Mouse (Mus musculus) liver, postnatal 0 days (tissue): ENCODE data around the gene Snta1. TPM values are rescaled to one million over a fixed set of nuclear protein-coding genes. Genes with fewer than 3 reads are reported as not detected.

Experiments
- ATAC-seq: fragments of 200-750 bp; cut with Nextera tagmentation; 2 replicates; pipeline ENCODE4 v1.8.0; 2017; ENCODE audit warnings: mild to moderate bottlenecking, moderate library complexity
- DNase-seq: peaks from one replicate; pipeline ENCODE4 v3.0.0-alpha.2; 2016
- H3K27ac ChIP-seq: fragments of 300-500 bp; sonication (generic); 2 replicates; pipeline ENCODE4 v1.5.1; 2014; ENCODE audit warnings: antibody characterized with exemption, moderate library complexity, mild to moderate bottlenecking, low read depth
- H3K27me3 ChIP-seq: fragments of 300-500 bp; sonication (generic); 2 replicates; pipeline ENCODE4 v1.6.1; 2014; ENCODE audit warnings: low read length, control low read depth, mixed read lengths; ENCODE audit not compliant: insufficient read depth
- H3K36me3 ChIP-seq: fragments of 300-500 bp; sonication (generic); replicated peaks from 2 replicates; pipeline ENCODE4 v1.6.1; 2014; ENCODE audit warnings: mild to moderate bottlenecking, control low read depth, low read length, moderate library complexity, mixed read lengths; ENCODE audit not compliant: insufficient read depth
- H3K4me1 ChIP-seq: fragments of 300-500 bp; sonication (generic); 2 replicates; pipeline ENCODE4 v1.6.1; 2014; ENCODE audit warnings: antibody characterized with exemption, mild to moderate bottlenecking, control low read depth; ENCODE audit not compliant: insufficient read depth
- H3K4me2 ChIP-seq: fragments of 300-500 bp; sonication (generic); 2 replicates; pipeline ENCODE4 v1.6.1; 2014; ENCODE audit warnings: low read depth, mild to moderate bottlenecking, low read length, moderate library complexity, mixed read lengths
- H3K4me3 ChIP-seq: fragments of 300-500 bp; sonication (generic); 2 replicates; pipeline ENCODE4 v1.5.1; 2014; ENCODE audit warnings: low read depth, low read length
- H3K9ac ChIP-seq: fragments of 300-500 bp; sonication (generic); replicated peaks from 2 replicates; pipeline ENCODE4 v1.6.1; 2014; ENCODE audit warnings: mild to moderate bottlenecking, moderate library complexity
- H3K9me3 ChIP-seq: fragments of 300-500 bp; sonication (generic); 2 replicates; pipeline ENCODE4 v1.6.1; 2016; ENCODE audit warnings: mild to moderate bottlenecking, control low read depth, low read length, mixed read lengths
- CTCF ChIP-seq: sonication (generic); IDR thresholded peaks from 2 replicates; pipeline ENCODE4 v1.5.1; 2016; ENCODE audit warnings: antibody characterized with exemption, low read depth
- EP300 ChIP-seq: IDR thresholded peaks from 2 replicates; pipeline ENCODE4 v1.6.1; 2016; ENCODE audit warnings: antibody characterized with exemption, low read depth, mild to moderate bottlenecking
- WGBS: fragments of 180-500 bp; shearing (Covaris S2); extraction: QIAGEN DNeasy Blood & Tissue Kit; methylation state at CpG from one replicate; pipeline ENCODE4 v1.1.7; 2014; ENCODE audit not compliant: insufficient replicate concordance; 5-methylcytosine and 5-hydroxymethylcytosine counted together
- polyA plus RNA-seq: library from polyadenylated mRNA; unstranded; fragments of >200 nt; fragmentation: Nextera tagmentation; extraction: Ambion mirVana; gene quantifications from 2 replicates; pipeline ENCODE4 v1.2.1, GENCODE M21; 2015

Gene Snta1
- polyA plus RNA-seq, 1 experiment from 2014 or later, result 4.7 TPM

DNA sequence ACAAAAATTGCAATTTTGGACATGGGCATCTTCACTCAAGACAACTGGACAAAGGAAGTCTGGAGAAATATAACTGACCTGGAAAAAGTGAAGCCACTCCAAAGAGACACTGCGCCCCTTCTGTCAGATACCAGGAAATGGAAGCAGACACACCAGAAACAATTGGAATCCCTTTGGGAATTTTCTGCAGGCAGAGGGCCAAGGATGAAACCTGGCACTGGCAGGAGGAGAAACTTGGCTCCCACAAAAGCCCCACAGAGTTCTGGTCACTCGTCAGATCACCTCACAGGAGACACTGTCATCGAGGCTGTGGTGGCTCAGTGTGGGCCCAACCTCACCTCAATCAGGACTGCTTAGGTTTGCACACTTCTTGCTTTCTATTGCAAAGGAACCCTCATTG, 13.3 kb downstream of the Snta1 start:
- TF ChIP-seq EP300, result no peak
- no peak for TF ChIP-seq CTCF
- H3K36me3 ChIP-seq, result no peaks in the 10 kb centered on the region
- no peak overlapping the region for H3K4me3 ChIP-seq
- no peak overlapping the region for H3K4me2 ChIP-seq
- ATAC-seq, result no peak
- H3K27ac ChIP-seq, result no peak overlapping the region
- 71% methylated on average over 3 of the region's 3 CpGs for WGBS
- no peak overlapping the region for H3K9ac ChIP-seq
- H3K9me3 ChIP-seq, result no peaks in the 10 kb centered on the region
- peaks cover 6% of the 10 kb centered on the region for H3K4me1 ChIP-seq
- no peaks in the 10 kb centered on the region for H3K27me3 ChIP-seq
- no peak for DNase-seq

DNA sequence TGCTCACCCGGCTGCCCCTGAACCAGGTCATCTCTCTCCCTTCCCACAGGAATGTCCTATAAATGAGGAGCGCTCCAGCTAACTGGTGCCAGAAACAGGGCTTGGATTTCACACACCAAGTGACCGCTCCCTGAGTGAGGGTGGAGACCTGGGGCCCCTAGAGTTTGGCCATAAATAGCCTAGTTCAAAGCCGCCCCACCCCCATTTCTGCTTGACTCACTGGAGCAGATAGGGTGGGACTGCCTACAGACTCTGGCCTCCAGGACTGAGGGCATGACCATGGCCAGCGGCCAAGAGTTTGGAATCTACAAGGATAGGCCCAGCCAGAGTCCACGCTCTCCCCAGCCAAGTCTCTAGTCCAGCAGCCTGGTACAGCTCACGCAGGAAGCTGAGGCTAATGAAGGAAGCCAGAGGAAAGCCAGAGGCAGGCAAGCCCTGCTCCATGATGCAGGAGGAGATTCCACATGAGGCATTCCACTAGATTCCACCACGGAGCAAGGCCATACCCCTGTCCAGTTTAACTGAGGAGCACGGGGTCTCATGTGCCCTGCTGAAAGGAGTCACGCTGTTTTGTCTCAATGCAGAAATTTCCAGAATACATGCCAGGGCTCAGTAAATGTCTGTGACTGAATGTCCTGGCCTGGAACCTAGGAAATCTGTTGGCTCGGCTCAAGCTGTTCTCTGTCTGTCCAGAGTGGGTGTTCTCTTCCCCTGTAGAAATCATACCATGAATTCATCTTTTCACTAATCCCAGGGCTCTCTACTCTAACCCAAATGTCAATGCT, 17.5 kb downstream of the Snta1 start:
- ATAC-seq (peak; percentile 96), DNase-seq (peak; percentile 84)
- TF ChIP-seq EP300, result peak; percentile 28; the same call in 1 of the 2 replicates
- TF ChIP-seq CTCF, result no peak
- Histone ChIP-seq H3K9ac (no peak overlapping the region), H3K4me3 (no peak overlapping the region), H3K4me2 (no peak overlapping the region), H3K9me3 (no peaks in the 10 kb centered on the region), H3K27me3 (no peaks in the 10 kb centered on the region), H3K27ac (peak overlapping the region; percentile 78), H3K36me3 (no peaks in the 10 kb centered on the region), H3K4me1 (peaks cover 6% of the 10 kb centered on the region)
- 61% methylated on average over 11 of the region's 11 CpGs for WGBS

DNA sequence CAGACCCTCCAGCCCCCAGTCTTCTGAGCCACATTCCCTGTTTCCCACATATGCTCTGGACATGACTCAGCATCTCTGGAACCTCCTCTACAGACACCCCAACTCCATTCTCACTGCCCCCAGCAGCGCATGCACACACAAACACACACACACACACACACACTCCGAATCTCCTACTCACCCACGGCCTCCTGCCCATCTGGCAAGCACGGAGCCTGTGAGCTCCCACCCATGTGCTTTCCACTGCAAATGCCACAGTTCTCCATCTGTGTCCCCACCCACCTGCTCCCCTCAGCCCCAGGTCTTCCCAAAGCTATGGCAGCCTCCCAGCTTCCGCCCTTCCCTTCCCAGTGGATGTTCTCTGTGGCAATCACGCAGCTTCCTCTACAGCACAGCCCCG, 28.8 kb downstream of the Snta1 start:
- no peak overlapping the region for H3K27ac ChIP-seq
- no peak overlapping the region for H3K4me3 ChIP-seq
- H3K27me3 ChIP-seq, result no peaks in the 10 kb centered on the region
- WGBS, result 86% methylated on average over 7 of the region's 7 CpGs
- TF ChIP-seq EP300 (no peak), CTCF (no peak)
- DNase-seq (no peak), ATAC-seq (no peak)
- H3K9me3 ChIP-seq, result no peaks in the 10 kb centered on the region
- no peaks in the 10 kb centered on the region for H3K4me1 ChIP-seq
- no peak overlapping the region for H3K9ac ChIP-seq
- H3K36me3 ChIP-seq, result no peaks in the 10 kb centered on the region
- H3K4me2 ChIP-seq, result no peak overlapping the region

DNA sequence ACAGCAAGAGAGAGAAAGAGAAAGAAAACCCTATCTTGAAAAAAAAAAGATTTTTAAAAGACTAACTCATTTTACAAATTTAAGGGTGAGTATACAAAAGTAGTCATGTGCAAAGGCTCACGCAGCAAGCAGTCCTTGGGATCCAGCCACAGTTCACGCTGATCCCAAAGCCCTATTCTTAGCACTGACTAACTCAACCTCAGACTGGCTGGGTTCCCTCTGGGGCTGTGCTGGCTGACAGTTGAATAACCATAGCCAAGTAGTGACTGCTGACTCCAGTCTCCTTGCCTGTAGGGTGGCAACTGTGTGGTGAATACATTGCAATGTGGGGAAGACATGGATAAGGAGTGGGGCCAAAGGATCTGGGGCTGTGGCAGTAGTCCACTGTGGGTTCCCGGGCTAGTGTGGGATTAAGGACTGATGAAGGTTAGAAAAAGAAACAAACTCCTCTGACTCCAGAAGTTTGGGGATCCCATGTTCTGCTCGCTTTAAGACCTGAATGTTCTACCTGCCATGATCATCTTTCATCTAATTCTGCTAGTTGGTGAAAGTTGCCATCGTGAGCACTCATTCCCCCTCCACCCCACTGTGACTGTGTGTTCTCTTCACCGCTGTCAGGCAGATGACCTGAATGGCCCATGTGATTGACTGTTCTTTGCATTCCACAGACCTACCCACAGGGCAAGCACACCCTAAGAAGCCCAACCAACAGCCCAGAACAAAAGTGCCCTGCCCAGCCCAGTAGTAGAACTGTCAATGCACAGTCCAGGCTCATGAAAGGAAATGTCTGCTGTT, 32.9 kb downstream of the Snta1 start:
- ATAC-seq, result no peak
- Histone ChIP-seq H3K27ac (no peak overlapping the region), H3K4me2 (no peak overlapping the region), H3K9ac (no peak overlapping the region), H3K9me3 (no peaks in the 10 kb centered on the region), H3K4me3 (no peak overlapping the region), H3K27me3 (no peaks in the 10 kb centered on the region), H3K4me1 (peaks cover 6% of the 10 kb centered on the region), H3K36me3 (no peaks in the 10 kb centered on the region)
- DNase-seq, result no peak
- no peak for TF ChIP-seq EP300
- 85% methylated on average over 6 of the region's 6 CpGs for WGBS

DNA sequence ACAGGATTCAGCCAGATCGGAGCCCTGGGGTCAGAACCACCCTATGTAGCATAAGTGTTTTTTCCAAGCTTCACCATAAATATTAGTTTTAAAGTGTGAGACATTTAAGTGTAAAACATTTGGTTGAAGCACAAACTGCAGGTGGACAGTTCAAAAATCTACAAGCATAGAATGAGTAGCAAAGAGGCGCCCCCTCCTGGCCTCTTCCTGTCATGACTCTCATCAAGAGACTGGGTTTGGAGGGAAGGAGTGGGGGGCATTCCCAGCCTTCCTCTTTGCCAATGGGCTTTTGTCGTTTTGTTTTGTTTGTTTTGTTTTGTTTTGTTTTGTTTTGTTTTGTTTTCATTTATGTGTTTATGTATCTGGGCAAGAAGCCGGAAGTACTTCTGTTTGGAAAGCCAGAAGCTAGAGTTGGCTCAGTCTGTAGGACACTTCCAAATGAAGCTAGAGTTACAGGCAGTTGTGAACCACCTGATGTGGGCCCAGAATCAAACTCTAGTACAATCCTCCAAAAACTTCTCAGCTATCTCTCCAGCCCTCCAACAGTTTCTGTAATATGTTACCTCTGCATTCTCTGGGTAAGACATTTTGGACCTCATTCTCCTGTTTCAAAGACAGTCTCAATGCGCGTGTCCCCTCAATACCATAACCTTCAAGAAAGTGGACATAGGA, 33.8 kb downstream of the Snta1 start:
- H3K4me1 ChIP-seq, result peaks cover 6% of the 10 kb centered on the region
- no peak overlapping the region for H3K4me3 ChIP-seq
- DNase-seq (peak; percentile 80), ATAC-seq (no peak)
- TF ChIP-seq CTCF (peak; percentile 83), EP300 (no peak)
- WGBS, result 51% methylated on average over 6 of the region's 6 CpGs
- H3K36me3 ChIP-seq, result no peaks in the 10 kb centered on the region; the same call in 1 of the 2 replicates
- H3K27ac ChIP-seq, result no peak overlapping the region
- H3K9me3 ChIP-seq, result no peaks in the 10 kb centered on the region
- H3K4me2 ChIP-seq, result no peak overlapping the region
- no peaks in the 10 kb centered on the region for H3K27me3 ChIP-seq
- H3K9ac ChIP-seq, result no peak overlapping the region

DNA sequence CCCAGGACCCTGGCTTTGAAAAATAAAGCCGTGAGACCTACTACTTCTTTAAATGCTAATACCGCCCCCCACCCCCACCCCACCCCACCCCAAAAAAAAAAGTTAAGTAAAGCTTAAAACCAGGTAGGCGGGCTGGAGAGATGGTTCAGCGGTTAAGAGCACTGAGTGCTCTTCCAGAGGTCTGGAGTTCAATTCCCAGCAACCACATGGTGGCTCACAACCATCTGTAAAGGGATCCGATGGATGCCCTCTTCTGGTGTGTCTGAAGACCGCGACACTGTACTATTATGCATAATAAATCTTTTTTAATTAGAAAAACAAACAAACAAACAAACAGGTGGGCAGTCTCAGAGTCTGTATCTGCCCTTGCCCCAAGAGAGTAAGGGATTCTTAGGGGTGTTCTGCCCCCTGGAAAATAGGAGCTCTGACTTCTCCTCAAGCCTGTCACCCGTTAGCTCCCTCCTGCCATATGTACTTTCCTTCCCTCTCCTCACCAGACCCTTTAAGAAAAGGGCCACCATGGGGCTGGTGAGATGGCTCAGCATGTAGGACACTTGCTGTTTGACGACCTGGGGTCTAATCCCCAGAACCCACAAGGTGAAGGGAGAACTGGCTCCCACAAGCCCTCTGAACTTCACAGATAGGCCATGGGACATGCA, 34.9 kb downstream of the Snta1 start, which contains the start of gene Cdk5rap1:
TSS of gene Cdk5rap1 (minus strand) at position 169 of the 659 bp plus-strand sequence.
- Histone ChIP-seq H3K9me3 (no peaks in the 10 kb centered on the region), H3K4me3 (peak within 1 kb of the TSS; percentile 98), H3K27ac (peak within 1 kb of the TSS; percentile 98), H3K27me3 (no peaks in the 10 kb centered on the region), H3K4me2 (peak within 1 kb of the TSS; percentile 91), H3K9ac (peak within 1 kb of the TSS; percentile 100), H3K36me3 (peaks cover 5% of the 10 kb centered on the region; the same call in 1 of the 2 replicates), H3K4me1 (peaks cover 6% of the 10 kb centered on the region)
- ATAC-seq (peak; percentile 20), DNase-seq (no peak)
- TF ChIP-seq EP300, result no peak
- no peak for TF ChIP-seq CTCF
- 17% methylated on average over 9 of the region's 9 CpGs for WGBS
